Mouse (Mus musculus) limb, embryonic 11.5 days (tissue): ENCODE results near the gene Nacad. TPM values are rescaled to one million over a fixed set of nuclear protein-coding genes. Genes with fewer than 3 reads are reported as not detected.

Experiments
- ATAC-seq: fragments of 200-750 bp; cut with Nextera tagmentation; 2 replicates; pipeline ENCODE4 v1.8.0; 2017; ENCODE audit warnings: low read depth; ENCODE audit not compliant: insufficient number of reproducible peaks, low FRiP score, low TSS enrichment
- DNase-seq: peaks from one replicate; pipeline ENCODE4 v3.0.0-alpha.2; 2015; ENCODE audit warnings: low spot score
- H3K27ac ChIP-seq: fragments of 300-500 bp; sonication (generic); replicated peaks from 2 replicates; pipeline ENCODE4 v1.5.1; 2014; ENCODE audit warnings: low read depth, mild to moderate bottlenecking, low read length
- H3K27me3 ChIP-seq: fragments of 300-500 bp; sonication (generic); 2 replicates; pipeline ENCODE4 v1.6.1; 2014; ENCODE audit warnings: mild to moderate bottlenecking, low read length, mixed read lengths; ENCODE audit not compliant: control insufficient read depth, insufficient read depth
- H3K36me3 ChIP-seq: fragments of 300-500 bp; sonication (generic); 2 replicates; pipeline ENCODE4 v1.6.1; 2014; ENCODE audit warnings: mild to moderate bottlenecking, low read length, moderate library complexity, mixed read lengths; ENCODE audit not compliant: control insufficient read depth, insufficient read depth
- H3K4me1 ChIP-seq: fragments of 300-500 bp; sonication (generic); 2 replicates; pipeline ENCODE4 v1.6.1; 2014; ENCODE audit warnings: low read length, mixed read lengths; ENCODE audit not compliant: control insufficient read depth, insufficient read depth
- H3K4me2 ChIP-seq: fragments of 300-500 bp; sonication (generic); 2 replicates; pipeline ENCODE4 v1.6.1; 2014; ENCODE audit warnings: low read depth, mild to moderate bottlenecking, moderate library complexity; ENCODE audit not compliant: severe bottlenecking
- H3K4me3 ChIP-seq: fragments of 300-500 bp; sonication (generic); 2 replicates; pipeline ENCODE4 v1.5.1; 2014; ENCODE audit warnings: low read depth, low read length
- H3K9ac ChIP-seq: fragments of 300-500 bp; sonication (generic); 2 replicates; pipeline ENCODE4 v1.6.1; 2014; ENCODE audit warnings: mild to moderate bottlenecking, low read length
- H3K9me3 ChIP-seq: fragments of 300-500 bp; sonication (generic); 2 replicates; pipeline ENCODE4 v1.6.1; 2016; ENCODE audit warnings: low read length; ENCODE audit not compliant: control insufficient read depth
- WGBS: fragments of 180-500 bp; shearing (Covaris S2); extraction: QIAGEN DNeasy Blood & Tissue Kit; methylation state at CpG from one replicate; pipeline ENCODE4 v1.1.7; 2014; 5-methylcytosine and 5-hydroxymethylcytosine counted together
- polyA plus RNA-seq: library from polyadenylated mRNA; unstranded; fragments of >200 nt; fragmentation: Nextera tagmentation; extraction: Ambion mirVana; gene quantifications from 2 replicates; pipeline ENCODE4 v1.2.1, GENCODE M21; 2014

The Nacad gene
- polyA plus RNA-seq, 1 experiment from 2014 or later, result 1.1 TPM

DNA sequence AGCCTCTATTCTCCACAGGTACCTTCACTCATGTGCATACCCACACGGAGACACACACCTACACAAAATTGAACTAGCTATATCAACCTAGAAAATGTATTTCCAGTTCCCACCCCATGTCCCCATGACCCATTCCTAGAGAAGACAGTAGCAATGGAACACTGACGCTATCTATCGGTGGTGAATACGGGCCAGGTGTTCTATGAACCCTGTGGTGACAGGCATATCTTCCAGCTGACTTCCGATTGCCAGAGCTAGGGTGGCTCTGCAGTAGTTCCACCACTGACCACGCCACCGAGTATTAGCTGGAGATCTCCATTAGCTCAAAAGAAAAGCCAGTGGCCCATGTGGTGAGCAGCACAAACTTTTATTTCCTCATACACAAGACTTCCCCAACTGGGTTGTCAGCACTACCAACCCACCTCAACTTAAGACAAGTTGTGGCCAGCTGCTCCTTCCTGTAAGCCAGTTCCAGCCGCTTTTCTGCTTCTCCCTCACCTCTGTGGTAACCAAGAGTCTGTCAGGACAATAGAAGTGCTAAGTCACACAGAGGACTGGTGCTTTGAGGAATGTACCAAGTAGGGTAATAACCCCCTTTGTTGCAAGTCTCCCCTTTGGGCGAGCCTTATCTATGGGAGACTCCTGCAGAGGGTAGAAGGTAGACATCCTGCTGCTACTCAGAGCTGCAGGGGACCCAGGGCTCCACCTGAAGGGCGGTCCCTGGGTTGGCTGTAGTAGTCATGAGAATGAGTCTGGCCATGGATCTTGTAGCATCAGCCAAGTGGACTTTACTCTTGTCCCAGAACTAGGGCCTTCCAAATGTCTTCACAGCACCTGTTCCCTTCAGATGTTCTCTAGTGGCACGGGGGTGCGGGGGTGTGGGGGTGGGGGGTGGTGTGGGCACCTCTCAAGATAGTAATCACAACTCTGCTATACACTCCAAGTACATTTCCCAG, 9.7 kb upstream of the Nacad start:
- DNase-seq (no peak), ATAC-seq (no peak)
- no peaks in the 10 kb centered on the region for H3K27me3 ChIP-seq
- H3K27ac ChIP-seq, result no peak overlapping the region
- no peak overlapping the region for H3K9ac ChIP-seq
- H3K36me3 ChIP-seq, result peaks cover 44% of the 10 kb centered on the region
- no peaks in the 10 kb centered on the region for H3K9me3 ChIP-seq
- no peak overlapping the region for H3K4me2 ChIP-seq
- no peaks in the 10 kb centered on the region for H3K4me1 ChIP-seq
- 94% methylated on average over 12 of the region's 12 CpGs for WGBS
- no peak overlapping the region for H3K4me3 ChIP-seq

DNA sequence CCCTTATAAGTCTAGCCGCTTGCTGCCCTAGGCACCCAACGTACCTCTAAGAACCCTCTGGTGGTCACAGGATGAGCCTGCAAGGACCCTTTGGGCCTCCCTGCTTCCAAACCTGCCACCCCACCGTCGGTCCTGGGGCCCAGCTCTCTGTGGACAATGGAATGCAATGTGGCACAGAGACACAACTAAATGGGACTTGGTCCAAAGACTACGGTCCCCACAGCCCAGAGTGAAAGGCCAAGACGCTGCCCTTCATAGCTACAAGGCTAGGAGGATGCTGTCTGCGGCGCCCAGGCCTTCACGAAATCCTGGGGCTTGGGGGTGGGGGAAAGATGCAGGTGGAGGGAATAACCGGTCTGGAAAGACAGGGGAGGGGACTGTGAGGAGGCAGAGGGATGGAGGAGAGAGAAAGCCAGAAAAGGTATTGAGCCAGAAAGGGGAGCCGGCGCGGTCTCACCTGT, 802 bp downstream of the Nacad start:
- Histone ChIP-seq H3K4me1 (no peaks in the 10 kb centered on the region), H3K4me3 (peak overlapping the region; percentile 34), H3K9ac (0 out of 2 replicates have a peak overlapping the region, but pooled peaks have one; percentile 39), H3K27ac (no peak overlapping the region), H3K4me2 (peak overlapping the region; percentile 73), H3K27me3 (peaks cover 25% of the 10 kb centered on the region), H3K36me3 (no peaks in the 10 kb centered on the region), H3K9me3 (no peaks in the 10 kb centered on the region)
- 17% methylated on average over 13 of the region's 13 CpGs for WGBS
- DNase-seq (no peak), ATAC-seq (no peak)

DNA sequence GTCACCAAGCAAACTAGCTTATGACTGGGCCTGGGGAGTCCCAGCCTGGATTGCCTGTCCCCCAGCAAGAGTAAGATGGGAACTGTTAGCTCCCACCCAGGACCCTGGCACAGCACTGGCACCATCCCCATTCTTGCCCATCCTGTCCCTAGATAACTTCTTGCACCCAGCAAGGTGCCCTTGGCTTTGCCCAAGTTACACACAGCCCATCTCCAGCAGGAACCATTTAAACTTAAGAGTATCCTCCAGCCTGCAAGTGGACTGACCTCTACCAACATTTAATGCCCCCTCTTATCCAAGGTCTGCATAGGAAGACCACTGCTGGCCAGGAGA, 1.3 kb downstream of the Nacad start:
- Histone ChIP-seq H3K27me3 (peaks cover 25% of the 10 kb centered on the region), H3K4me3 (no peak overlapping the region), H3K9me3 (no peaks in the 10 kb centered on the region), H3K4me2 (no peak overlapping the region), H3K4me1 (no peaks in the 10 kb centered on the region), H3K27ac (no peak overlapping the region), H3K36me3 (no peaks in the 10 kb centered on the region), H3K9ac (no peak overlapping the region)
- DNase-seq, result no peak
- ATAC-seq, result no peak

DNA sequence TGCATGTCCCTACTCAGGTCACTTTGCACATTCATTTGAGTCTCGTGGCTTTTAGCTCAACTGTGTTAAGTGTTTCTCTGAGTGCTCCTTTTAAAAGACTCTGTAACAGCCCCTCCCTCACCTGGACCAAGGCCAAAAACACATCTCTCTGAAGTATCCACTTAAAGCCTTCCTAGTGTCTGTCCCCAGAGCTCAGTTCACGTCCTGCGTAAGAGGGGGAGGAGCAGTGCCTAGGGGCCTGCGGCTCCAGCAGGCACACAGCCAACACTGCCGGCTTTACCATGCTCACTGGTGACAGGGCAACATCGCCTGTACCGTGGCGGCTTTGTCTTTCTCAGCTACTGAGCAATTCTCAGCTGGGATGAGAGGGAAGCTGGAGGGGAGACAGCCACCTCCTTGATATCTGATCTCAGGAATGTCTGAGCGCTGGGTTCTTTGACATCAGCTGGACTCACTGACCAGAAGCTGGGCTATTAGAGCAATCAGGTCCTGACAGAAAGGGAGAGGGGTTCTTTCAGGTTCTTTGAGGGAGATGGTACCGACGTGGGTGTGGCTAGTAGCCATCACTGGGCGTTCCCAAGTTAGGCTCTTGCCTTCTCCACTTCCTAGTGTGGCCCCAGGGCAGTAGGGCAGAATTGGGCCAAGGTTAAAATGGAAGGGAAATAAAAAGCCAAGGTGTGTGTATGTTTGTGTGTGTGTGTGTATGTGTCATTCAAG, 1.8 kb downstream of the Nacad start:
- Histone ChIP-seq H3K9ac (no peak overlapping the region), H3K27me3 (peaks cover 25% of the 10 kb centered on the region)
- ATAC-seq, result no peak

DNA sequence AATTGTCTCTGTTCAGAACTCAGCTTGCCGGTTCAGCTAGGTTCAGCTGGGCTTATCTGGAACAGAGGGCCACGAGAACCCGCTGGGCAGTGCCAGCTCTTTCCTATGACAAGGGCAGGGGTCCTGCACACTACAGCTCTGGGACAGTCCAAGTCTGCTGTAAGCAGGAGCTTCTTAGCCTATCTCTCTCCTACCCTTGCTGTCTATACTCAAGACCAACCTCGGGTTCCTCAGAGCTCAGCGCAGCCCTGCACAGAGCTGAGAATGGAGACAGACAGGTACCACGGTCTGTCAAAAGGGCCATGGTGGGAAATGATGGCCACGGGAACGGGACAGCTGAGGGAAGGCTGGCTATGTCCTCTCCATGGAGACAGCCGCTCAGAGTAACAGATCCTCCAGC, 2.6 kb downstream of the Nacad start:
- peaks cover 3% of the 10 kb centered on the region for H3K4me1 ChIP-seq
- H3K4me2 ChIP-seq, result no peak overlapping the region
- H3K27ac ChIP-seq, result no peak overlapping the region
- no peak for DNase-seq
- H3K9me3 ChIP-seq, result no peaks in the 10 kb centered on the region
- no peak overlapping the region for H3K4me3 ChIP-seq
- no peaks in the 10 kb centered on the region for H3K36me3 ChIP-seq
- WGBS, result 80% methylated on average over 9 of the region's 9 CpGs
- H3K27me3 ChIP-seq, result peaks cover 25% of the 10 kb centered on the region
- no peak for ATAC-seq
- H3K9ac ChIP-seq, result no peak overlapping the region

More for the DNA sequence above, 1.8 kb downstream of the Nacad start:
- 23% methylated on average over 12 of the region's 12 CpGs for WGBS
- Histone ChIP-seq H3K27ac (no peak overlapping the region), H3K9me3 (no peaks in the 10 kb centered on the region), H3K4me2 (no peak overlapping the region), H3K4me3 (no peak overlapping the region), H3K36me3 (no peaks in the 10 kb centered on the region), H3K4me1 (peaks cover under 1% of the 10 kb centered on the region; the same call in 1 of the 2 replicates)
- DNase-seq, result no peak

DNA sequence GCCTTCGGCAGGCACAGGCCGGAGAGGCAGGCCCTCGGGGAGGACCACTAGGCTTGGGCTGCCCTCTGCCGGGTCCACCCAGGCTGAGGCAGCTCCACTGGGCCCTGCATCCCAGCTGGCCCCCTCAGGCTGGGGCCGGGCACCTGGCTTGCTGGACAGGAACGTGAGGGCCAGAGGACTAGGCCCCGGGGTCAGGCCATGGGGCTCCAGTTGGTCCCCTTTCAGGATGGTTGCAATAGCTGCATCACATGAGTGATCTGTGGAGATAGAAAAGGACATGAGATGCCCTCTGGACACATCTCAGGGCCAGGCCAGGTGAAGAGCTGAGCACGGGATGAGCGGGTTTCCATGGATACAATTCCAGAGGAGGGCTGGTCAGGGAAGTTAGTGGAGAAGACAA, 3.2 kb downstream of the Nacad start:
- Histone ChIP-seq H3K4me3 (no peak overlapping the region), H3K36me3 (peaks cover 3% of the 10 kb centered on the region; the same call in 1 of the 2 replicates), H3K4me1 (peaks cover 3% of the 10 kb centered on the region), H3K4me2 (no peak overlapping the region), H3K27me3 (peaks cover 25% of the 10 kb centered on the region), H3K9me3 (no peaks in the 10 kb centered on the region), H3K9ac (no peak overlapping the region), H3K27ac (no peak overlapping the region)
- no peak for DNase-seq
- WGBS, result 81% methylated on average over 9 of the region's 9 CpGs
- ATAC-seq, result no peak

DNA sequence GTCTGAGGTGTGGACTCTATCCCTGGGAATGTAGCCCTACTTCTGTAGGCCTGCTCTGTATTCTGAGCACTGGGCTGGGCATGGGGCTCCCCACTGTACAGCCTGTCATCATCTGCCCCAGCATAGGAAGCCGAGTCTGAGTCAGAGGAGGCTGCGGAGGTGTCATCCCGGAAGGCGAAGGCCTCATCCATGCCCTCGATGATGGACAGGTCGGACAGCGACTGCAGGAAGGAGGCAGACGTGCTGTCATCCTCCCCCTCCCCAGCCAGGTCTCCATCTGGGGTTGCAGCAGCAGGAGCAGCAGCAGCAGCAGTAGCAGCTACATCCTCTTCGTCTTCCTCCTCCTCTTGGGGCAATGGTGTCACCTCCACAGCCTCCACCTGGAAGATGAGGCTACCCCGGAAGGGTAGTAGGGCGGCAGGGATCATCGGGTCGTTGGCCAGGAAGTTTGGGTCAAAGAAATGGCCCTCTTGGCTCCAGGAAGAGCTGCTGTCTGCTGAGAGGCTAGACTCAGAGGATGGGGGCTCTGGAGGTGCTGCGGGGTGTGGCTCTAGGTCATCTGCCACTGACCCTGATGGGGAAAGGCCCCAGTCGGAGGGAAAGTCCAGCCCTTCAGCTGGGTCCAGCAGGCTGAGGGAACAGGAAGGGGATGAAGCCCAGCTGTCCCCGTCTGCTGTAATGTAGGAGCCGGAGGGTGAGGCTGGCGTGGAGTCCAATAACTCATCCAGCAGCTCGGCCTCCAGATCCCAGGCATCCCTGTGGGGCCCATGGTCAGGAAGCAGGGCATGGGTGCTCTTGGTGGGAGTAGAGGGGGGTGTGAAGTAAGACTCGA, 4.0 kb downstream of the Nacad start:
- Histone ChIP-seq H3K9me3 (no peaks in the 10 kb centered on the region), H3K4me2 (no peak overlapping the region), H3K27ac (no peak overlapping the region), H3K36me3 (peaks cover 8% of the 10 kb centered on the region), H3K4me3 (no peak overlapping the region), H3K4me1 (peaks cover 3% of the 10 kb centered on the region), H3K9ac (no peak overlapping the region), H3K27me3 (peaks cover 25% of the 10 kb centered on the region)
- ATAC-seq (no peak), DNase-seq (no peak)
- WGBS, result 73% methylated on average over 20 of the region's 20 CpGs
